Mouse (Mus musculus): ENCODE data around the gene Samd15. TPM values are rescaled to one million over a fixed set of nuclear protein-coding genes. Genes with fewer than 3 reads are reported as not detected.

The Samd15 gene
- total and polyA plus RNA-seq, 3 experiments, result 1.1 to 3.9 (median 1.8) TPM

GRCm38 (mm10) chr12:87230379-87230895 is 30.9 kb downstream of the Samd15 start:
- no peaks in the 10 kb centered on the region for H3K79me2 ChIP-seq (replicated peaks; ENCODE audit: control insufficient read depth, extremely low read depth, insufficient read depth, poor library complexity, severe bottlenecking)
- H3K9me3 ChIP-seq (replicated peaks; ENCODE audit: low read length), result peaks cover 5% of the 10 kb centered on the region
- in situ Hi-C loops (cut with MboI; ENCODE audit: low pct_ligation_motif_present, low pct_unique_long_range_greater_than_20kb, low sequenced_read_pairs), result no loop called here
- no peak overlapping the region for H3K9ac ChIP-seq (ENCODE audit: insufficient read depth, low read depth)
- H3K4me1 ChIP-seq (ENCODE audit: control insufficient read depth in 1 of 2, insufficient read depth in 2 of 2), result peaks cover 0 to 20% of the 10 kb centered on the region in 2 experiments; a peak in 2 of 4 replicates
- no peak overlapping the region for H3K27ac ChIP-seq (ENCODE audit: insufficient read depth, low read depth)
- no peaks in the 10 kb centered on the region for H3K27me3 ChIP-seq (replicated peaks)
- H3K4me3 ChIP-seq (replicated peaks in 1 of 3; ENCODE audit: low read depth in 2 of 3, low read length in 2 of 3, poor library complexity in 1 of 3), result no peak overlapping the region
- dilution Hi-C loops (cut with MboI; ENCODE audit: extremely low pct_ligation_motif_present, extremely low pct_unique_long_range_greater_than_20kb, low sequenced_read_pairs), result no loop called here
- no peak overlapping the region for H3K4me2 ChIP-seq (ENCODE audit: insufficient read depth, low read depth, poor library complexity, severe bottlenecking)
- no peak for DNase-seq (ENCODE audit: extremely low read depth)
- H3K36me3 ChIP-seq (replicated peaks in 1 of 2; ENCODE audit: control insufficient read depth in 1 of 2, insufficient read depth in 1 of 2, low read length in 1 of 2), result peaks cover 0 to 6% of the 10 kb centered on the region in 2 experiments
- TF ChIP-seq JUND (conservative IDR thresholded peaks at IDR 0.05; ENCODE audit: low read depth, low read length) (no peak), IRF4 (IDR thresholded peaks at IDR 0.05; ENCODE audit: low read depth, low read length) (no peak), USF1 (IDR thresholded peaks at IDR 0.05; ENCODE audit: low read depth, low read length) (no peak), USF2 (conservative IDR thresholded peaks at IDR 0.05; ENCODE audit: low read depth, low read length) (no peak), MEF2A (IDR thresholded peaks at IDR 0.05; ENCODE audit: borderline replicate concordance, low read depth, low read length) (no peak), GABPA (IDR thresholded peaks at IDR 0.05; ENCODE audit: insufficient replicate concordance, low read depth, low read length) (no peak), MAX (IDR thresholded peaks at IDR 0.05; ENCODE audit: low read length) (no peak), JUN (IDR thresholded peaks at IDR 0.05; ENCODE audit: insufficient read depth, low read depth, low read length) (no peak), MAZ (IDR thresholded peaks at IDR 0.05; ENCODE audit: low read depth, low read length) (no peak), ETS1 (conservative IDR thresholded peaks at IDR 0.05; ENCODE audit: low read depth, low read length) (no peak), ELF1 (IDR thresholded peaks at IDR 0.05; ENCODE audit: low read depth, low read length) (no peak), ZC3H11A (IDR thresholded peaks at IDR 0.05; ENCODE audit: low read depth, low read length) (no peak), ZMIZ1 (IDR thresholded peaks at IDR 0.05; ENCODE audit: low read depth, low read length) (no peak), E2F4 (IDR thresholded peaks at IDR 0.05; ENCODE audit: insufficient replicate concordance, low read depth, low read length) (no peak)

GRCm38 (mm10) chr12:87236882-87237483 is 37.5 kb downstream of the Samd15 start:
- Histone ChIP-seq H3K4me1 (ENCODE audit: control insufficient read depth in 1 of 2, insufficient read depth in 2 of 2) (peaks cover 12 to 19% of the 10 kb centered on the region in 2 experiments), H3K9me3 (replicated peaks; ENCODE audit: low read length) (peaks cover 3% of the 10 kb centered on the region), H3K27me3 (replicated peaks) (no peaks in the 10 kb centered on the region), H3K4me3 (replicated peaks in 1 of 3; ENCODE audit: low read depth in 2 of 3, low read length in 2 of 3, poor library complexity in 1 of 3) (no peak overlapping the region), H3K79me2 (replicated peaks; ENCODE audit: control insufficient read depth, extremely low read depth, insufficient read depth, poor library complexity, severe bottlenecking) (no peaks in the 10 kb centered on the region), H3K36me3 (replicated peaks in 1 of 2; ENCODE audit: control insufficient read depth in 1 of 2, insufficient read depth in 1 of 2, low read length in 1 of 2) (peaks cover 31 to 43% of the 10 kb centered on the region in 2 experiments), H3K27ac (ENCODE audit: insufficient read depth, low read depth) (peak overlapping the region; percentile 27), H3K9ac (ENCODE audit: insufficient read depth, low read depth) (no peak overlapping the region), H3K4me2 (ENCODE audit: insufficient read depth, low read depth, poor library complexity, severe bottlenecking) (peak overlapping the region; percentile 67; the same call in 1 of the 2 replicates)
- in situ Hi-C loops (cut with MboI; ENCODE audit: low pct_ligation_motif_present, low pct_unique_long_range_greater_than_20kb, low sequenced_read_pairs) (no loop called here), dilution Hi-C loops (cut with MboI; ENCODE audit: extremely low pct_ligation_motif_present, extremely low pct_unique_long_range_greater_than_20kb, low sequenced_read_pairs) (no loop called here)
- DNase-seq (ENCODE audit: extremely low read depth), result peak; percentile 66
- TF ChIP-seq RAD21 (IDR thresholded peaks at IDR 0.05; ENCODE audit: low read depth, low read length), result no peak
- peak; percentile 30; the same call in 1 of the 2 replicates for TF ChIP-seq POLR2A (IDR thresholded peaks at IDR 0.05; ENCODE audit: low read depth, low read length)
- TF ChIP-seq MAX (IDR thresholded peaks at IDR 0.05; ENCODE audit: low read length), result no peak
- TF ChIP-seq MAFK (IDR thresholded peaks at IDR 0.05; ENCODE audit: insufficient replicate concordance, low read length), result no peak
- no peak for TF ChIP-seq ZMIZ1 (IDR thresholded peaks at IDR 0.05; ENCODE audit: low read depth, low read length)
- TF ChIP-seq HCFC1 (IDR thresholded peaks at IDR 0.05; ENCODE audit: low read depth, low read length), result peak; percentile 27; the same call in 1 of the 2 replicates
- no peak for TF ChIP-seq TBP (conservative IDR thresholded peaks at IDR 0.05; ENCODE audit: low read depth, low read length)
- TF ChIP-seq MYC (IDR thresholded peaks at IDR 0.05; ENCODE audit: low read depth, low read length), result peak; percentile 52; the same call in 1 of the 2 replicates
- no peak for TF ChIP-seq POLR2AphosphoS2 (IDR thresholded peaks at IDR 0.05; ENCODE audit: low read depth, low read length)
- no peak for TF ChIP-seq ZKSCAN1 (IDR thresholded peaks at IDR 0.05; ENCODE audit: borderline replicate concordance, low read depth, low read length)
- TF ChIP-seq JUN (IDR thresholded peaks at IDR 0.05; ENCODE audit: insufficient read depth, low read depth, low read length), result peak; percentile 39; the same call in 1 of the 2 replicates
- no peak for TF ChIP-seq PAX5 (IDR thresholded peaks at IDR 0.05; ENCODE audit: low read length)
- TF ChIP-seq UBTF (IDR thresholded peaks at IDR 0.05; ENCODE audit: low read depth, low read length), result no peak
- no peak for TF ChIP-seq CTCF (conservative IDR thresholded peaks at IDR 0.05 in 1 of 2, IDR thresholded peaks at IDR 0.05 in 1 of 2; ENCODE audit: low read depth in 2 of 2, low read length in 2 of 2)
- TF ChIP-seq ZC3H11A (IDR thresholded peaks at IDR 0.05; ENCODE audit: low read depth, low read length), result no peak
- TF ChIP-seq USF1 (IDR thresholded peaks at IDR 0.05; ENCODE audit: low read depth, low read length), result no peak
- TF ChIP-seq TCF12 (IDR thresholded peaks at IDR 0.05; ENCODE audit: low read depth, low read length), result peak; percentile 56; the same call in 1 of the 2 replicates
- 0 out of 2 replicates have a peak, but pooled peaks have one; percentile 24 for TF ChIP-seq JUND (conservative IDR thresholded peaks at IDR 0.05; ENCODE audit: low read depth, low read length)
- TF ChIP-seq MAZ (IDR thresholded peaks at IDR 0.05; ENCODE audit: low read depth, low read length), result no peak
- TF ChIP-seq MXI1 (IDR thresholded peaks at IDR 0.05; ENCODE audit: low read depth, low read length), result no peak
- no peak for TF ChIP-seq CHD2 (IDR thresholded peaks at IDR 0.05; ENCODE audit: low read length)
- TF ChIP-seq GABPA (IDR thresholded peaks at IDR 0.05; ENCODE audit: insufficient replicate concordance, low read depth, low read length), result no peak
- peak; percentile 52 for TF ChIP-seq BHLHE40 (IDR thresholded peaks at IDR 0.05; ENCODE audit: low read depth, low read length)
- TF ChIP-seq MEF2A (IDR thresholded peaks at IDR 0.05; ENCODE audit: borderline replicate concordance, low read depth, low read length), result peak; percentile 68; the same call in 1 of the 2 replicates

Data from CH12.LX (cell line).